Mouse (Mus musculus) spleen, postnatal 4 days (tissue): ENCODE data around the gene BC052040.

Experiments used
- DNase-seq, 2 experiments: peaks; one replicate each; pipeline ENCODE4 v3.0.0; 2022; ENCODE audit warnings: low spot score in 2 of 2

The BC052040 gene

DNA sequence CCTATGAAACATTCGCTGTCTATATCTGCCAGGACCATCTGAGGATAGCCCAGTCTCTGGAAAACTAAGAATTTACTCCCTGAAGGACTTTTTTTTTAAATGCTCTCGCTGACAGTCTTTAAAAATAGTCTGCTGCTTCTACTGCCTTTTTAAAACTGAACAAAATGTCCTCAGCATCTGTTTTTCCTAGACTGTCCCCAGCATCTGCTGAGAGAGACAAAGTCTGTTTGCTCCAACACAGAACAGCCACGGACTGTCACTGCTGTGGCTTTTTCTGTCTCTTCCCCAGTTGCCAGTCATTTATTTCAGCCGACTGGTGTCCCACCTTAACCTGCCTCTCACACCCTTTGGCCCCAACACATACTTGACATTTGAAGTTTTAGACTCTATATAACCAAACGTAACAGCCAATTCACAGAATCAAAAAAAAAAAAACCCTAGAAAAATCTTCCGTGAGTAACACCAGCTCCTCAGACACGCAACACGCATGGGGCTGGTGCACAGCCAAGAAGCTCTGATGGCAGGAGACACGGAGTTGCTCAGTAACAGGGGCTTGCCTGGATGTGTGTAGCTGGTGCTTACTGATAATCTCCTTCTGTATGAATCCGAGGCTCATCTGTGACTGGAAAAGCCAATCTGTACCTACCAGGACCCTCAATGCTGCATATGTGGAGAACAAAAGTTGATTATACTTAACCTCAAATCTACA lies 188.2 kb downstream of the BC052040 start:
- no peak for DNase-seq

- DNase-seq, result no peak
These were observed 191.2 kb downstream of the BC052040 start for GRCm38 (mm10) chr2:115772709-115773108.

DNA sequence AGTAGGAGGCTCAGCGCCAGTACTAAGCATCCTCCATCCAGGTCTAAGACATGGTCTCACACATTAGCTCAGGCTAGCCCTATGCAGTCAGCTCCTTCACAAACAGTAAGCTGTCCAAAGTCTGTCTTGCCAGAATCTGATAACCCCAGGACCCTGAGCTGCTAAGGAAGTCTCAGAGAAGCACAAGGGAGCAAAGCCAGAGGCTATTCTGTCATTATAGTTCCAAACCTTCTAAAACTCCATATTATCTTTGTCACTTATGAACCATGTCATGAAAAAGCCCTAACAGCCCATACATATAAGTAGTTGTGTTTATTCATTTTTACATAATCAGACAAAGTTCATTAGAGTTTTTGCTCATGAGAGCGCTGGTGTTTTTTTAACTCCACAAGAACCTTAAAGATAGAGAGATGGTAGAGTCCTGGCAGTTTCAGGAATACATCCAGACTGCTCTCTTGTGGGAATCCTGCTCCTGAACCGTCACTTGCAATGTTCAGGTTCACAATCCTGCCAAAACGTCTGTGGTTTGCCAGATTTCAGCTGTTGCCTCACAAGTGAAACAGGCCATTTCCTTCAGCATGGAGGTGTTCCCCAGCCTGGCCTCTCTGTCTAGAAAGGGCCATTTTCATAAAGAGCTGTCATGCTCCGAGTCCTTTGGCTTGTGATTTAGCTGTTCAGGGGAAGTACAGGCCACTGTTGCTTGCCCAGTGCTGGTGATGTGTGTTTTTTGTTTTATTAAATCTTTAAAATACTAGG lies 192.8 kb downstream of the BC052040 start:
- no peak for DNase-seq

GRCm38 (mm10) chr2:115775488-115776217 lies 194.1 kb downstream of the BC052040 start:
- no peak for DNase-seq

DNA sequence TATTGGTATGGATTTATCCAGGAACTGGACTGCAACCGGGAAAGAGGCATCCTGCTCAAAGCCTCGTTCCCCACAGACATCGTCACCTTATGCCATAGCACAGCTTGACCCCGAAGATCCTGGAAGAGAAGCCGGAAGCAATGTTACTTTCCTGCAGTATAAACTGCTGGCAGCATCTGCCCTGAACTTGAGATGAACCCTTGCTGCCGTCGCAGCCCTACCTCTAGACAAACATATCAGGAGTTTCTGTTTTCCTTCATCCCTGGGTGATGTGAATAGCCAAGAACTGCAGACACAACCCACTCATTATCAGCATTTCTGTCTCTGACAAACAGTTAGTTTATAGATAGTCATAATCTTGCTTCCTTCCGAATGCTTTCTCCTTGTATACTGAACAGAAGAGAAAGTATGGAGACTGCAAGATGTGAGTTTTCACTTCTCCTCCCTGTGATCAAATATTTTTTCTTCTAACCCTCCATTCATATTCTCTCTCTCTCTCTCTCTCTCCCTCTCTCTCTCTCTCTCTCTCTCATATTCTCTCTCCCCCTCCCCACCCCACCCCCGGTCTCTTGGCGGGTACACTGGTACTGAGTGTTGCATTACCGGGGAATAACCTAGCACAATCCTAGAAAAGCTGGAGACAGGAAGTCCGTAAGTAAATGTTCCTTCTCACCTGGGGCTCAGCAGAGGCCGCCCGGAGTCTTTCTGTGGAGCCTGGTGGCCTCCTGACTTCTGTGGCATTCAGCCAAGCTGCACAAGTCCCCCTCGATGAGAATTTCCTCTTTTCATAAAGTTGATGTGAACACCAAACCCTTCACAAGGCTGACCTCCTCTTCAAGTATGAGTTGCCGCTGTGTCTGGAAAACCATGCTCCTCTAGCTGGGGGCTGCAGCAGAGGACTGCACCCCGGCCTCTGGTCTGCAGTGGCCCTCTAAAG lies 195.7 kb downstream of the BC052040 start:
- DNase-seq, result no peak

DNA sequence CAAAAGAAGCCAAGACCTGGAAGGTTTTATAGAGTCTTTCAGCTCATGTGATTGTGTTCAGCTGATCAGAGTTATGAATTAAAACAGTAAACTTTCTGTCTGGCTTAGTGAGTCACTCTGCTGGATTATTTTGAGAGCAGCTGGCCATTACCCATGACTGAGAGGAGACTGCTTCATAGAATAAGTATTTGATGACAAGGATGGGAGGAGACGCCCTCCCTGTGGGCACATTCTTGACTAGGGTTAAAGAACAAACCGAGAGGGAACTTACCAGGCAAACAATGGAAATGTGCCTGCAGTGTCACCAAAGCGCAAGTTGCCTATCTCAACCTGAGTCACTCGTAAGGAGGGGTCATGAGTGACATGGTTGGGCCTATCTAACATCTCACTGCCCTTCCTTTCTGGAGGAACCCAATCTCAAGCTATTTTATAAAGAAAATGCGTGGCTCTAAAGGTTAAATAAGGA lies 199.1 kb downstream of the BC052040 start:
- DNase-seq, result no peak

GRCm38 (mm10) chr2:115785687-115786086 lies 204.2 kb downstream of the BC052040 start:
- no peak for DNase-seq

DNA sequence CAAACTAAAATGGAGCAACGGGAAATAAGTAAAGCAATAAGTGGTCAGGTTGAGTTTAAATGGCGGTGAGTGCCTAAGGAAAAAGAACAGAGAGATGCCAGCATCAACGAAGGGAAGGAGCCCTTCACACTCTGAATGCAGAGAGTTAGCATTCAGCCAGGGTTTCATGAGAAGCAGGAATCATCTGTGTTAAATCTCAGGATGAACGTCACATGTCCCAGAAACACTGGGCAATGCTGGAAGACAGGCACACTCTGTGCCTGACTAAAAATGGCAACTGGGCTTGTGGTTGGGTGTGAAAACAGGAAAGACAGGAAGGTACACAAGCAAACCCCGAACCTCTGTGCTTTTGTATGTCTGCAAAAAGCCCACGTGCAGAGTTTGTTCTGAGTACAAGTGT lies 217.3 kb downstream of the BC052040 start:
- DNase-seq, result no peak

GRCm38 (mm10) chr2:115808376-115808775 lies 226.9 kb downstream of the BC052040 start:
- DNase-seq, result no peak

DNA sequence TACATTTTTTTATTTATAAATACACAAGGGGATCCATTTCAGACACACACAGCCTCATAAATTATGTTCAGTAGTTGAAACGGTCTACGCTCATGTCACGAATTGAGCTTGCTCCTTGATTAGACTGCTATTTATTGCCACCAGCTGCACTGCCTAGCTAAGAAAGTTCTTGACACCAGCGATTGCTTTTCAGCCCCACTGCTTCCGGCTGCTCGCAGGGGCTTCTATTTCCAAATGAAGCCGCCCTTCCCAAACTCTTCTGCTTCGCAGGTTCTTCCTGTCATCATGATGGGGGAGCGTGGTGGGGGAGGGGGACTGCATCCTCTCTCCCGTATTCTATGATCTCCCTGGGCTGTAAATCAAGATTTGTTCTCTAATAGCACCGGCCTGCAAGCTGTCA lies 231.8 kb downstream of the BC052040 start:
- no peak for DNase-seq

DNA sequence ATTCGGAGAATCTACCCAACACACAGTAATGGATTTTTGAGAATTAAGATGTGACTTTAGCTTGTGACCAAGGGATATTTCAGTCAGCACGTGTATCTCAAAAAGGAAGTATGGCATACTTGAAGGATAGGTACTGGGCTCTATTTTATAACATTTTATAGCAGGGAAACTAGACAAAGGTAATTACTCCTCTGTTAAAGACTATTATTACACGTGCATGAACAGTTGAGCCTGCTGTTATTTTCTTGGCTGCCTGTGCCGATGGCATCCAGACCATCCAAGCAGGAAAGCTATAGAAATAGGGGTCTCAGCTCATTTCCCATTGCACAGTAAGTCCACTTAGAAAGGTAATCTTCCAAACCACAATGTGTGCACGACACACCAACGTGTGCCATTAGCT lies 232.2 kb downstream of the BC052040 start:
- DNase-seq, result no peak

DNA sequence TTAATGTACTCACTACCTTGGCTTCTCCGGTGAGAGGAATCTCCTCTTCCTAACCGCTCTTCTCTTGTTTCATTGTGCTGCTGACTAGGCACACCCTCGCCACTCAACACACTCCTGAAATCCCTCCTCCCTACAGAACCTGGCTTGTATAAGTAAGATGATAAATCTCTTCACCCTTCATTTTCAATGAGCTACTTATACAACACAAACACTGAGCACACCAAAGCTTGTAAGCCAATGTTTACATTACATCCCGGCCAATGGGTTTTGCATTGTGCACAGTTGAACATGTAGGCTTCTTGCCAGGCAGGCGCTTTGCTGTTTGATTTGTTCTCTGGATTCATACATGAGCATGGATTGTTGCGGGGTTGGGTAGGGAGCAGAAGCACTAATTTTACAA lies 236.4 kb downstream of the BC052040 start:
- DNase-seq, result no peak

- no peak for DNase-seq
These were observed 240.8 kb downstream of the BC052040 start for GRCm38 (mm10) chr2:115822361-115822760.
